Mouse (Mus musculus) gastrocnemius, postnatal 25 days (tissue): ENCODE results near the gene Myo1c. TPM values are rescaled to one million over a fixed set of nuclear protein-coding genes. Genes with fewer than 3 reads are reported as not detected.

Experiments used
- DNase-seq: peaks from one replicate; pipeline ENCODE4 v3.0.0; 2022
- total RNA-seq, 2 experiments: library from RNA; stranded (reverse); gene quantifications; 1 replicate in 1 of 2; 2 replicates in 1 of 2; pipeline ENCODE4 v1.2.3; 2021

Gene Myo1c
- total RNA-seq, 2 experiments from 2014 or later, result 43.0 to 44.3 TPM

DNA sequence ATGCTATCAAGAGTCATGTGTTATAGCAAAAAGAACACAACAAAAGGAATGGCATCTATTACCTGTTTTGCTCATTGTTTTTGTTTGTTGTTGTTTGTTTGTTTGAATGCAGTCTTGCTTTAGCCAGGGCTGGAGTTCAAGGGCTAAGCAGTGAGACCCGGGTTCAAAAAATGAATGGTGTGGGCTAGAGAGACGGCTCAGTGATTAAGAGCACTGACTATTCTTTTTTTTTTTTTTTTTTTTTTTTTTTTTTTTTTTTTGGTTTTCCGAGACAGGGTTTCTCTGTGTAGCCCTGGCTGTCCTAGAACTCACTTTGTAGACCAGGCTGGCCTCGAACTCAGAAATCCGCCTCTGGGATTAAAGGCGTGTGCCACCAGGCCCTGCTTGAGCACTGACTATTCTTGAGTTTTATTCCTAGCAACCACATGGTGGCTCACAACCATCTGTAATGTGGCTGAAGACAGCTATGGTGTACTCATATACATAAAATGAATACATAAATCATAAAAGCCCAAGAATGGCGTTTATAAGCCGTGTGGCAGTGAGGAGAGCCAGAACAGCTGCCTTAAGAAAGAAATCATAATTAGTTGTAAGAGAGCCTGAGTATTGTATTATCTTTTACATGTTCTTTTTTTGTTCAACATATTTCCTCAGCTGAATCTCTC is 66.5 kb downstream of the Myo1c start:
- DNase-seq, result no peak

DNA sequence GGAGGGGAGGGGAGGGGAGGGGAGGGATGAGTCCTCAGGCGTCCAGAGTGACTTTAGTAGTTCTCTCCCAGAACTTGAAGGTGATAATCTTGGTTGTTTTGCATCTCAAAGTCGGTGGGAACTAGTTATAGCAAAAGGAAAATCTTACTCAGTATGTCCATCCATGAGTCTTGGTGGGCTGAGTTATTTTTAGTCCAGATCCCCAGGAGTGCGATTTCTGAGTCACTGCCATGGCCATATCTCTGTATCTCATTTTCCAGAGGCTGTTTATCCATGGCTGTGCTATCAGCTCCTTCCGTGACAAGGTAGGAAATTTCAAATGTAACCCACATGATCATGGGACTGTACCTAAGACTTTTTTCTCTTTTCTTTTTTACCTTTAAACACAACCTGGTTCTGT is 72.0 kb downstream of the Myo1c start:
- DNase-seq, result no peak

Other genes starting within 250 kb of the Myo1c start
- gene Serpinf1, start 227.8 kb upstream of the Myo1c start, total RNA-seq, result 10 to 100 TPM; 98.5 to 98.7 TPM
- gene Serpinf2, start 210.9 kb upstream of the Myo1c start, total RNA-seq, result not detected
- gene Wdr81, start 195.8 kb upstream of the Myo1c start, total RNA-seq, result 1 to 10 TPM; 4.7 to 5.7 TPM
- gene Tlcd2, start 188.8 kb upstream of the Myo1c start, total RNA-seq, result 1 to 10 TPM; 3.9 to 6.9 TPM
- 10 to 100 TPM; 56.9 to 59.4 TPM for gene Prpf8, start 163.7 kb upstream of the Myo1c start, total RNA-seq
- gene Rilp, start 140.4 kb upstream of the Myo1c start, total RNA-seq, result 10 to 100 TPM; 39.2 to 42.8 TPM
- 1 to 10 TPM; 3.2 to 4.7 TPM for gene Scarf1, start 137.0 kb upstream of the Myo1c start, total RNA-seq
- gene Slc43a2, start 118.8 kb upstream of the Myo1c start, total RNA-seq, result 10 to 100 TPM; 23.5 to 26.8 TPM
- 100 to 1,000 TPM; 123 to 168 TPM for gene Pitpna, start 62.4 kb upstream of the Myo1c start, total RNA-seq
- gene Inpp5k, start 19.5 kb upstream of the Myo1c start, total RNA-seq, result 10 to 100 TPM; 19.0 to 19.8 TPM
- 10 to 100 TPM; 39.7 to 44.7 TPM for gene Crk, start 28.8 kb downstream of the Myo1c start, total RNA-seq
- 100 to 1,000 TPM; 482 to 493 TPM for gene Ywhae, start 82.4 kb downstream of the Myo1c start, total RNA-seq
- under 1 TPM; 0.38 to 0.78 TPM for gene Doc2b, start 145.5 kb downstream of the Myo1c start, total RNA-seq